Mouse (Mus musculus) limb, embryonic 12.5 days (tissue): ENCODE data around the gene Akp3. TPM values are rescaled to one million over a fixed set of nuclear protein-coding genes. Genes with fewer than 3 reads are reported as not detected.

Experiments used
- ATAC-seq: fragments of 200-750 bp; cut with Nextera tagmentation; 2 replicates; pipeline ENCODE4 v1.8.0; 2017; ENCODE audit warnings: low read depth, moderate TSS enrichment; ENCODE audit not compliant: insufficient number of reproducible peaks, insufficient read depth, low FRiP score, low TSS enrichment
- H3K27ac ChIP-seq: fragments of 300-500 bp; sonication (generic); 2 replicates; pipeline ENCODE4 v1.5.1; 2016; ENCODE audit warnings: mild to moderate bottlenecking, moderate library complexity
- H3K27me3 ChIP-seq: fragments of 300-500 bp; sonication (generic); 2 replicates; pipeline ENCODE4 v1.6.1; 2016; ENCODE audit warnings: mild to moderate bottlenecking, moderate library complexity
- H3K36me3 ChIP-seq: fragments of 300-500 bp; sonication (generic); 2 replicates; pipeline ENCODE4 v1.6.1; 2016; ENCODE audit warnings: mild to moderate bottlenecking, moderate library complexity
- H3K4me1 ChIP-seq: fragments of 300-500 bp; sonication (generic); replicated peaks from 2 replicates; pipeline ENCODE4 v1.6.1; 2016
- H3K4me2 ChIP-seq: fragments of 300-500 bp; sonication (generic); 2 replicates; pipeline ENCODE4 v1.6.1; 2016; ENCODE audit warnings: mild to moderate bottlenecking, moderate library complexity
- H3K4me3 ChIP-seq: fragments of 300-500 bp; sonication (generic); replicated peaks from 2 replicates; pipeline ENCODE4 v1.5.1; 2016; ENCODE audit warnings: mild to moderate bottlenecking
- H3K9ac ChIP-seq: fragments of 300-500 bp; sonication (generic); replicated peaks from 2 replicates; pipeline ENCODE4 v1.6.1; 2016; ENCODE audit warnings: mild to moderate bottlenecking, moderate library complexity
- H3K9me3 ChIP-seq: fragments of 300-500 bp; sonication (generic); 2 replicates; pipeline ENCODE4 v1.6.1; 2016; ENCODE audit warnings: mild to moderate bottlenecking, moderate library complexity
- WGBS: fragments of 180-500 bp; shearing (Covaris S2); methylation state at CpG from one replicate; pipeline ENCODE4 v1.1.7; 2016; 5-methylcytosine and 5-hydroxymethylcytosine counted together
- polyA plus RNA-seq: library from polyadenylated mRNA; unstranded; fragments of >200 nt; fragmentation: Nextera tagmentation; extraction: Ambion mirVana; gene quantifications from 2 replicates; pipeline ENCODE4 v1.2.1, GENCODE M21; 2016

Akp3 gene
- polyA plus RNA-seq, 1 experiment from 2014 or later: not detected

DNA sequence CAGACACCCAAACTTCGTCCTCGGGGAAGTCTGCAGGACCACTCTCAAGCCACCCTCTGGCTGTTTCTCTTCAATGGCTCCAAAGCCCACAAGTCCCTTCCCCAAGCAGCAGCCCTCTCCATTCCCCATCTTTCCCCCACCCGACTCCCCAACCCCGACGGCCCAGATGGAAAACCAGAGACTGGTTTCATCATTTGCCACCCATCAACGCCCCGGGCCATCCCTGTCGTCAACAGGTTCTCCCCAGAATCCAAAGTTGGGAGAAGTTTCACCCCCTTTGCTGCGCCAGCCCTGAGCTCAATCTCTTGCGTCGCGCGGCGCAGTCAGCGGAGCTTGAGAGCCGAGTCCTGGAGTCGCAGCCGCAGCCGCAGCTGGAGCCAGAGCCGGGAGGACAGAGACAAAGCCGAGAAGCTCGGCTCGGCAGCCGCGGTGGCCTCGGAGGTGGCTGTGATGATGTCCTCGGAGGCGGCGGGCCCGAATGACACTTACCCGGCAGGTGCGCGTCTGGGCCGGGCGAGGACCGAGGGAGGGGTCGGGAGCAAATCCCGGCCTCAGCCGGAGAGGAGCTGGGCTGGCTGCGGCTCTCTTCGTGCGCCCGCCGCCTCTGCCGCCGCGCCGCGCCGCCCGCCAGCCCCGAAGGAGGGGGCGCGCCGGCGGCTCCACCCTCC, 30.9 kb downstream of the Akp3 start:
- H3K27ac ChIP-seq: no peak overlapping the region
- no peak overlapping the region; the same call in 1 of the 2 replicates for H3K9ac ChIP-seq
- H3K4me1 ChIP-seq: peaks cover 22% of the 10 kb centered on the region
- peak overlapping the region; percentile 73 for H3K4me2 ChIP-seq
- H3K36me3 ChIP-seq: no peaks in the 10 kb centered on the region
- peaks cover 98% of the 10 kb centered on the region for H3K27me3 ChIP-seq
- under 1% methylated on average over 56 of the region's 56 CpGs for WGBS
- ATAC-seq: no peak
- H3K4me3 ChIP-seq: peak overlapping the region; percentile 45
- no peaks in the 10 kb centered on the region for H3K9me3 ChIP-seq

GRCm38 (mm10) chr1:87156199-87156587, 31.4 kb downstream of the Akp3 start, which contains the start of gene Ecel1:
TSS of gene Ecel1 (minus strand) at chr1:87156521.
- H3K27ac ChIP-seq: no peak within 1 kb of the TSS
- H3K9ac ChIP-seq: no peak within 1 kb of the TSS; the same call in 1 of the 2 replicates
- WGBS: 3% methylated on average over 12 of the region's 12 CpGs

DNA sequence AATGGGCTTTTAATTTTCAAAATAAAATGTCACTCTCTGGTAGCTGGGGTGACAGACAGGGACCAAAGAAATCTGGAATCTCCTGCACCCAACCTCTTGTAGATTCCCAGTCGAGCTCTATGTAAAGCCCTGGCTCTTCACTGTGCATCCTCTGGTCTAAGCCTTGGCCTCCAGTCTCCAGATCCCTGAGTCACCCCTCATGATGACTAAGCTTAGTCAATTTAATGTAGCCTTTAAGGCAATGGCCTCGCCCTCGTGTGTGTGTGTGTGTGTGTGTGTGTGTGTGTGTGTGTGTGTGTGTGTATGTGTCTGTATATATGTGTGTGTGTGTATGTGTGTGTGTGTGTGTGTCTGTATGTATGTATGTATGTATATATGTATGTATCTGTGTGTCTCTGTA, 34.6 kb downstream of the Akp3 start:
- Histone ChIP-seq H3K4me1 (peaks cover 18% of the 10 kb centered on the region), H3K9ac (no peak overlapping the region), H3K27ac (no peak overlapping the region), H3K9me3 (no peaks in the 10 kb centered on the region), H3K4me3 (no peak overlapping the region), H3K27me3 (peaks cover 96% of the 10 kb centered on the region), H3K4me2 (no peak overlapping the region), H3K36me3 (no peaks in the 10 kb centered on the region)
- WGBS: 80% methylated on average over 3 of the region's 3 CpGs
- ATAC-seq: no peak

More at GRCm38 (mm10) chr1:87156199-87156587, 31.4 kb downstream of the Akp3 start, which contains the start of gene Ecel1:
- Histone ChIP-seq H3K9me3 (no peaks in the 10 kb centered on the region), H3K4me1 (peaks cover 22% of the 10 kb centered on the region), H3K4me2 (peak within 1 kb of the TSS; percentile 73), H3K4me3 (peak within 1 kb of the TSS; percentile 45), H3K27me3 (peaks cover 98% of the 10 kb centered on the region), H3K36me3 (no peaks in the 10 kb centered on the region)
- ATAC-seq: no peak

DNA sequence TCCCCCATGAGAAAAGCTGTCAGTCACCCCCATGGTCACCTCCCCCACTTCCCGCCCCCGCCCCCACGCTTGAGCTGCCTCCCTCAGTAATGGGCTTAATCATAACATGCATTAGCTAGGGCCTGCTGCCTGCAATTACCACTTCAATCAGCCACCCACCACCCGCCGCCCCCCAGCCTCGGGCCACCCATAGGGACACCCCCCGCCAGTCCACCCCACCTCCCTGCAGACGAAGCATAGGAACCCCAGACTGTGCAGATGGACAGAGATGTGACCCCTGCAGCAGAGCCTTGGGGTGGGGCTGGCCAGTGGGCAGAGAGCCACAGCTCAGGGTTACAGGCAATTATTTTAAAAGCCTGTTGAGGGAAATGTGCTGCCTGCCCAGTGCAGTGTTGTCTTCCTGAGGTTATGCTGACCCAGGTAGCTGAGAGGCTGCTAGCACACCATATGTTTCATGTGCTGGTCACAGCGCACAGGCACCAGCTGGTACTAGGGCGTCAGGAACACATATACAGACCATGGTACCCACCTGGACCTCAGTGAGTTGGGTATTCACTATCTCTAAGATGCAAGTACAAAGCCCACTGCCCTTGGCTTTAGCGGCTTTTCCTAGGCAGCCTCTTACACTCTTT, 39.5 kb downstream of the Akp3 start:
- ATAC-seq: no peak
- peaks cover 95% of the 10 kb centered on the region for H3K27me3 ChIP-seq

GRCm38 (mm10) chr1:87164796-87165184, 40.0 kb downstream of the Akp3 start:
- H3K4me2 ChIP-seq: no peak overlapping the region
- no peaks in the 10 kb centered on the region for H3K9me3 ChIP-seq
- 46% methylated on average over 9 of the region's 9 CpGs for whole genome bisulfite sequencing
- peaks cover 97% of the 10 kb centered on the region for H3K27me3 ChIP-seq
- H3K36me3 ChIP-seq: no peaks in the 10 kb centered on the region
- H3K9ac ChIP-seq: no peak overlapping the region
- ATAC-seq: no peak
- H3K4me3 ChIP-seq: no peak overlapping the region
- no peak overlapping the region for H3K27ac ChIP-seq
- peaks cover 16% of the 10 kb centered on the region for H3K4me1 ChIP-seq

More for the DNA sequence above, 39.5 kb downstream of the Akp3 start:
- no peaks in the 10 kb centered on the region for H3K9me3 ChIP-seq
- H3K27ac ChIP-seq: no peak overlapping the region
- WGBS: 23% methylated on average over 11 of the region's 11 CpGs
- peaks cover 11% of the 10 kb centered on the region for H3K4me1 ChIP-seq
- H3K4me3 ChIP-seq: no peak overlapping the region
- H3K36me3 ChIP-seq: no peaks in the 10 kb centered on the region
- H3K4me2 ChIP-seq: no peak overlapping the region
- no peak overlapping the region for H3K9ac ChIP-seq

GRCm38 (mm10) chr1:87170458-87170857, 45.7 kb downstream of the Akp3 start:
- peak; percentile 24; the same call in 1 of the 2 replicates for ATAC-seq
- 8% methylated on average over 19 of the region's 19 CpGs for WGBS

DNA sequence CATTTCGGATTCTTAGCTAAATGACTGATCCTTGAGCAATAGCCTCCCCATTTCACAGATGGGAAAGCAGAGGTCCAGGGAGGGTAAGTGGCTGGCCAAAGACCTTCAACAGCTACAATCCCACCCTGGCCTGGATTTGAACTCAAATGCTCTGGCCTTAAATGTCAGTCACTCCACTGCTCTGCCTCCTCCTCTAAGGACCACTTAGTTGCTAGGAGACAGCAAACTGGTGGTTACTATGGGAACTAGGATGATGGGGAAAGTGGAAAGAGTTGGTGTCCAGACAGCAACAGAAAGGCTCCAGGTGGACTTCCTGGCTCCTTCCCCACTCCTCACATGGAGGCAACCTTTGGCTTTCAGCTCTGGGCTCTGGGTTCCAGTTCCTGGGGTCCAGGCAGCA, 46.5 kb downstream of the Akp3 start:
- Histone ChIP-seq H3K4me2 (no peak overlapping the region), H3K27me3 (peaks cover 80% of the 10 kb centered on the region), H3K36me3 (no peaks in the 10 kb centered on the region), H3K4me1 (peaks cover 32% of the 10 kb centered on the region), H3K9ac (no peak overlapping the region), H3K9me3 (no peaks in the 10 kb centered on the region), H3K27ac (no peak overlapping the region), H3K4me3 (no peak overlapping the region)
- ATAC-seq: no peak
- 86% methylated on average over 1 of the region's 1 CpGs for WGBS

More at GRCm38 (mm10) chr1:87170458-87170857, 45.7 kb downstream of the Akp3 start:
- peaks cover 88% of the 10 kb centered on the region for H3K27me3 ChIP-seq
- peak overlapping the region; percentile 34 for H3K4me2 ChIP-seq
- H3K4me3 ChIP-seq: no peak overlapping the region
- H3K9ac ChIP-seq: no peak overlapping the region
- H3K4me1 ChIP-seq: peaks cover 24% of the 10 kb centered on the region
- no peaks in the 10 kb centered on the region for H3K36me3 ChIP-seq
- no peaks in the 10 kb centered on the region for H3K9me3 ChIP-seq
- H3K27ac ChIP-seq: no peak overlapping the region

- Histone ChIP-seq H3K4me2 (no peak overlapping the region), H3K4me3 (no peak overlapping the region), H3K4me1 (peaks cover 34% of the 10 kb centered on the region), H3K27me3 (peaks cover 74% of the 10 kb centered on the region), H3K9me3 (no peaks in the 10 kb centered on the region), H3K36me3 (no peaks in the 10 kb centered on the region), H3K9ac (no peak overlapping the region), H3K27ac (no peak overlapping the region)
- 27% methylated on average over 9 of the region's 9 CpGs for WGBS
- ATAC-seq: no peak
Observed at GRCm38 (mm10) chr1:87172316-87172715, 47.5 kb downstream of the Akp3 start.

GRCm38 (mm10) chr1:87174006-87174955, 49.5 kb downstream of the Akp3 start:
- H3K9ac ChIP-seq: no peak overlapping the region
- H3K4me1 ChIP-seq: peaks cover 33% of the 10 kb centered on the region
- H3K4me3 ChIP-seq: no peak overlapping the region
- no peak overlapping the region for H3K27ac ChIP-seq
- no peaks in the 10 kb centered on the region for H3K36me3 ChIP-seq
- no peaks in the 10 kb centered on the region for H3K9me3 ChIP-seq
- H3K4me2 ChIP-seq: peak overlapping the region; percentile 22; the same call in 1 of the 2 replicates
- ATAC-seq: no peak
- 24% methylated on average over 28 of the region's 28 CpGs for WGBS
- peaks cover 57% of the 10 kb centered on the region for H3K27me3 ChIP-seq

DNA sequence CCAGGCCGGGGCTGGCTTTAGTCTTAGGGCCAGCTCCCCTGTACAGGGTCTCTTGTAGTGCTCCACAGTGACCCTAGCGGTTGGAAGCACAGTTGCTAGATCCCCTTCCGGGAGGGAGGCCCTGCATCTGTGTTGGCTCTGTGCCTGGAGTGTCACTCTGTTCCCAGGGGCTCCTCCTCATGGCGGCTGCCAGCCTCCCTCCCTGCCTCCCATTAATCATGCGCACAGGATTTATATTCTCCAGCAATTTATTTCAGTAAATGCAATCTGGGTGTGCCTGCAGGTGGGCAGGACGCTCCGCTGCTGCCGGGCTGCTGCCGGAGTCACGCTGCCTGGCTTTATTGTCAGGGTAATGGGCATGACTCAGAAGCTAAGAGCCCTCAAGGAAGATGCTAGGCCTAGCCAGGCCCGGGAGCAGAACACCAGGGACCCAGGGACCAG, 51.1 kb downstream of the Akp3 start:
- Histone ChIP-seq H3K4me1 (peaks cover 18% of the 10 kb centered on the region), H3K4me3 (no peak overlapping the region), H3K9me3 (no peaks in the 10 kb centered on the region), H3K36me3 (no peaks in the 10 kb centered on the region), H3K27ac (no peak overlapping the region), H3K27me3 (peaks cover 52% of the 10 kb centered on the region), H3K9ac (no peak overlapping the region), H3K4me2 (peak overlapping the region; percentile 28; the same call in 1 of the 2 replicates)
- WGBS: 9% methylated on average over 11 of the region's 11 CpGs
- peak; percentile 72 for ATAC-seq
